Mouse (Mus musculus) kidney, adult 8-10 months (tissue): ENCODE data around the gene Calr3.

Source experiments
- DNase-seq, 2 experiments: peaks; one replicate each; pipeline ENCODE4 v3.0.0; 2022

The Calr3 gene

GRCm38 (mm10) chr8:72443338-72443993, at the start of gene Calr3, which contains the start of gene 1700030K09Rik:
Gene Calr3, minus strand, starts transcription at chr8:72443870.
Gene 1700030K09Rik, plus strand, starts transcription at chr8:72443880.
- peak; percentile 98 to 99 for DNase-seq

- DNase-seq = no peak
Measured at GRCm38 (mm10) chr8:72493381-72493780, 49.7 kb upstream of the Calr3 start.

GRCm38 (mm10) chr8:72492622-72493081, 49.0 kb upstream of the Calr3 start:
- DNase-seq = peak; percentile 99

GRCm38 (mm10) chr8:72491680-72492621, 48.3 kb upstream of the Calr3 start, which contains the start of gene Slc35e1:
Gene Slc35e1, minus strand, starts transcription at chr8:72492614.
- peak in 1 of 2 experiments; percentile 23 for DNase-seq

DNA sequence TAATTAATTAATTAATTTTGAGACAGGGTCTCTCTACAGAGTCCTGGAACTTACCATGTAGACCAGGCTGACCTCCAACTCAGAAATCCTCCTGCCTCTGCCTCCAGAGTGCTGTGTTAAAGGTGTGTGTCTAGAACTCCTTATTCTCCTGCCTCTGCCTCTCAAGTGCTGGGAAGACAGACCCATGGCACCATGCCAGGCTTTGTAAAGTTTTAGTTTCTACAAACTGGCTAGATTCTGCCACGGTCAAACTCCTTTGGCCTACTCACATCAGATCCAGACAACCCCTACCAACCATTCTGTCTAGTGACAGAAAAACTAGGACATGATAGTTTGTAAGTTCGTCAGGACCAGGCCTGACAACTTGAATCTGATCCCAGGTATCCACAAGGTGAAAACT, 47.3 kb upstream of the Calr3 start:
- DNase-seq = peak in 1 of 2 experiments; percentile 23

GRCm38 (mm10) chr8:72487014-72487413, 43.3 kb upstream of the Calr3 start:
- no peak for DNase-seq

- peak in 1 of 2 experiments; percentile 31 for DNase-seq
Measured at GRCm38 (mm10) chr8:72485456-72486199, 42.0 kb upstream of the Calr3 start.

GRCm38 (mm10) chr8:72474826-72475546, 31.3 kb upstream of the Calr3 start, which contains the start of gene Cherp:
Gene Cherp, minus strand, starts transcription at chr8:72475226.
- peak; percentile 97 to 98 for DNase-seq

GRCm38 (mm10) chr8:72470684-72471083, 27.0 kb upstream of the Calr3 start:
- peak in 1 of 2 experiments; percentile 20 for DNase-seq

- DNase-seq = no peak
Measured at GRCm38 (mm10) chr8:72469984-72470383, 26.3 kb upstream of the Calr3 start.

GRCm38 (mm10) chr8:72469243-72469642, 25.6 kb upstream of the Calr3 start:
- DNase-seq = peak; percentile 42 to 54

DNA sequence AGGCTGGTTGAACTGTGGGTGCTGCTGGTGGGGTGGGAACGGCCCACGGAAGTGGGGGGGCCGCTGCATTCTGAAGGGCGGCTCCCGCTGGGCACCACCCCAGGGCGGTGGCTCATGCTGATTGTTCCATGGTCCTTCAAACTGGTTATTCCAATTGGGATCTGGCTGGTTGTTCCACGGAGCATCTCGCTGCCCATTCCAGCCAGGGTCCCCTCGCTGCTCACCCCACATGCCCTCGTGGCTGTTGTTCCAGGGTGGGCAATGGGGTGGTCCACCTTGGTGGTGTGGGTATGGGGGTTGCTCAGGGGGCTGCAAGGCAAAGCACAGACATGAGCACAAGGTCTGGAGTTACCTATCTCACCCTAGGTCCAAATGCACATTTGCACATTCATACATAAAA, 20.5 kb upstream of the Calr3 start:
- no peak for DNase-seq

- DNase-seq = no peak
Measured at GRCm38 (mm10) chr8:72459881-72460533, 16.3 kb upstream of the Calr3 start.

- no peak for DNase-seq
Measured at GRCm38 (mm10) chr8:72458457-72458856, 14.8 kb upstream of the Calr3 start.

DNA sequence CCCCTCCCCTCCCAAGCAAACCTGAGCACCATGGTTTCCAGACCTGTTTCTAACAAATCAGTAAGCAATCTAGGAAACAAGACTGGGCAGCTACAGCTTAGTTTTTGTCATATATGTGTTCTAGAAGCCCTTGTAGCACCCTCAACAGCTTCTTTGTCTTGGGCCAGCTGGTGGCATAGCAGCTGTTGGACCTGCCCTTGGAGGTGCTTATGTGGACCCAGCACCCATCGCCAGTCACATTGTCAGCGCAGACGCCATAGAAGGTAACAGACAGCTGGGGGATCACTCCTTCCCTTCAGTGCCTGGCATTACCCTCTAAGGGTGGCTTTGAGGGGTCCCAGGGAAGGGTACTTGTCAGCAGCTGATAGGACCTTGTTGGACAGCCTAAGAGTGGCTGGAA, 14.1 kb upstream of the Calr3 start:
- no peak for DNase-seq

GRCm38 (mm10) chr8:72455317-72455716, 11.6 kb upstream of the Calr3 start:
- no peak for DNase-seq

- DNase-seq = no peak
Measured at GRCm38 (mm10) chr8:72453904-72454303, 10.2 kb upstream of the Calr3 start.

- no peak for DNase-seq
Measured at GRCm38 (mm10) chr8:72451516-72451915, 7.8 kb upstream of the Calr3 start.

- no peak for DNase-seq
Measured at GRCm38 (mm10) chr8:72445071-72445470, 1.4 kb upstream of the Calr3 start.

DNA sequence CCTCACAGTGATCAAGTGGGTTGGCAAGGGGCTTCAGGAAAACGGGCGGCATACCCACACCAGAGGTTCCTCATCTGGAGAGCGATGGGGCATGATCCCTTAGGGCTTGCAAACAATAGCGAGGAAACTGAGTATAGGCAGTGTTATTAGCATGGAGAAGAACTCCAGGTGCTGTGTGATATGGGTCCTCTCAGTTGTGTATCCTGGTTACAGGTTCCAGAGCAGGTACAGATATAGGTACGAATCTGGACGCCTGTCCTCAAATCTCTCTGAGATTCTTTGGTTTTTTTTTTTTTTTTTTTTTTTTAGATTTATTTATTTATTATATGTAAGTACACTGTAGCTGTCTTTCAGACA, 302 bp upstream of the Calr3 start:
- no peak for DNase-seq

DNA sequence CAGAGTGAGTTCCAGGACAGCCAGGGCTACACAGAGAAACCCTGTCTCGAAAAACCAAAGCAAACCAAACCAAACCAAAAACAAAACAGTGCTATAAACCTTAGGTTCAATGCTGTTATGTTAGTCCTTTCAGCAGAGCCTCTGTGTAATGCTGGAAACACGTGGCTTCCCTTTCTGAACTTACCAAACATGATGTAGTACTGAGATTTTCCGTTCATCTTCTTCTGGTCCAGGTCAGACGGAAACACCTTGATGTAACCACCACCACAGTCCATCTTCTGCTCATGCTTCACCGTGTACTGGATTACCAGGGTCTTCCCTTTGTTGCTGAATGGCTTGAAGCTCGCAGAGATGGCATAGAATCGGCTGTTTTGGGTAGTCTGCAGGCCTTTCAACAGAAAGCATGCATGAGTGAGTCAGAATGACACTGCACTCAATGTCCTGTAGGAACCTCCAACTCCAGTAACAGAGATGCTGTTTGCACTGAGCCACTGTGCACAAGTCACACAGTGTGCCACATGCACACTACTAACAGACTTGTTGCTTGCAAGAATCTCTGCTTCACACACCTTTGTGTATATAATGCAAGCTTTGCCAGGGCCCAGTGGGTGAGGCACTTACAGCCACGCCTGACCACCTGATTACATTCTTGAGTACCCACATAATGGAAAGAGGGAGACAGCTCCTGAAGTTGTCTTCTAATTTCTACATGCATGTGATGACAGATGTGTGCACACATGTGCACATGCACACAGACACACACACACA, 5.2 kb downstream of the Calr3 start:
- no peak for DNase-seq
